Mouse (Mus musculus): ENCODE measurements at regions not wholly inside any gene's neighbourhood (a gene's known extent, or its start where the extent isn't known, plus 50 kb on each side); places are given as distances from the start of the nearest gene placed in this dataset.

DNA sequence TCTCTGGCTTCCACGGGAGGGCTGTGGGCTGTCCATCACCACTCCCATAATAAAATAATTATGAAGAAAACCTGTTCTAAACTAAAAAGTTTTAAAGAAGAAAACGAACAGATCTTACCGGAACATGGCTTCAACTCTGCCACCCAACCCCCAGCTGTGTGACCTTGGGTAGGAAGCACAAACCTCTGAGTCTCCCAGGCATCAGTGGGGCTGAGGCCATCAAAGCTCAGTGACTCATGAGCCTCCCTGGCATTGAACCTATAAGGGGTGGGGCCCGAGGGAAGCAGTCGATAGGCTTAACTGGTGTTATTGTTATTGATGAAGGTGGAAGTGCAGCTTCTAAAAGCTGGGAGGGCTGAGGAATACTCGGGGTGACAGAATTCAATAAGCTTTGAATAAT lies 83.1 kb upstream of the Zc3h12a start:
- Histone ChIP-seq H3K36me3 (no peaks in the 10 kb centered on the region), H3K9me3 (no peaks in the 10 kb centered on the region), H3K27me3 (ENCODE audit: insufficient read depth, poor library complexity, severe bottlenecking) (peaks cover 27% of the 10 kb centered on the region; the same call in 1 of the 2 replicates), H3K4me3 (no peak overlapping the region), H3K27ac (no peak overlapping the region), H3K4me1 (no peaks in the 10 kb centered on the region)
- WGBS, result 79% methylated on average over 6 of the region's 6 CpGs
- no peak for DNase-seq (ENCODE audit: low spot score)

- WGBS, result 70% methylated on average over 17 of the region's 17 CpGs
- Histone ChIP-seq H3K27me3 (ENCODE audit: insufficient read depth, poor library complexity, severe bottlenecking) (peaks cover 25% of the 10 kb centered on the region; the same call in 1 of the 2 replicates), H3K4me3 (no peak overlapping the region), H3K9me3 (no peaks in the 10 kb centered on the region), H3K27ac (no peak overlapping the region), H3K36me3 (no peaks in the 10 kb centered on the region), H3K4me1 (no peaks in the 10 kb centered on the region)
- DNase-seq (ENCODE audit: low spot score), result no peak
Observed at GRCm38 (mm10) chr4:125208136-125208915, 80.7 kb upstream of the Zc3h12a start.

DNA sequence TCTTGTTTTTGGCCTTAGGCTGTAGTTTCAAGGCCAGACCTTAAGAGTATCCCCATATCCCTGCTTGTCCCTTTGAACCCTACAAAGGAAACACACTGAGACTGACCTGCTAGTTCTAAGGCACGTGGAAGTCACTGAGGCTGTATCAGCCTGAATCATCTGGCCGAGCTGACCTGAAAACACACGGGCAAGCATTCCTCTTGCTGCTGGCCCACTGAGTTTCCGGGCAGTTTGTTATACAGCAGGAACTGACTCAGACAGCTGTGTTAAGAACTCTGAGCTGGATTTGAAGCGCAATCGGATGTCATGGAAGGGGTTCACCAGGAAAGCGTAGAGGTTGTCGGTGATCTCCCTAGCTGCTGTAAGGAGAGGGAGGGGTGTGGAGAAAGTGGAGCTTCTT lies 75.9 kb upstream of the Zc3h12a start:
- Histone ChIP-seq H3K9me3 (no peaks in the 10 kb centered on the region), H3K4me1 (no peaks in the 10 kb centered on the region), H3K36me3 (no peaks in the 10 kb centered on the region), H3K27me3 (ENCODE audit: insufficient read depth, poor library complexity, severe bottlenecking) (peaks cover 22% of the 10 kb centered on the region; the same call in 1 of the 2 replicates), H3K4me3 (no peak overlapping the region), H3K27ac (no peak overlapping the region)
- 70% methylated on average over 8 of the region's 8 CpGs for WGBS
- no peak for DNase-seq (ENCODE audit: low spot score)

GRCm38 (mm10) chr4:125201638-125202325 lies 74.1 kb upstream of the Zc3h12a start:
- no peaks in the 10 kb centered on the region for H3K9me3 ChIP-seq
- DNase-seq (ENCODE audit: low spot score), result no peak
- H3K4me1 ChIP-seq, result no peaks in the 10 kb centered on the region
- no peaks in the 10 kb centered on the region for H3K36me3 ChIP-seq
- H3K4me3 ChIP-seq, result no peak overlapping the region
- H3K27me3 ChIP-seq (ENCODE audit: insufficient read depth, poor library complexity, severe bottlenecking), result peaks cover 35% of the 10 kb centered on the region
- H3K27ac ChIP-seq, result no peak overlapping the region
- WGBS, result 80% methylated on average over 12 of the region's 12 CpGs

- Histone ChIP-seq H3K9me3 (no peaks in the 10 kb centered on the region), H3K36me3 (no peaks in the 10 kb centered on the region), H3K27me3 (ENCODE audit: insufficient read depth, poor library complexity, severe bottlenecking) (peaks cover 45% of the 10 kb centered on the region), H3K4me1 (no peaks in the 10 kb centered on the region), H3K27ac (no peak overlapping the region), H3K4me3 (no peak overlapping the region)
- 62% methylated on average over 5 of the region's 5 CpGs for WGBS
- DNase-seq (ENCODE audit: low spot score), result no peak
Observed at GRCm38 (mm10) chr4:125200762-125201161, 73.1 kb upstream of the Zc3h12a start.

GRCm38 (mm10) chr4:125199281-125199680 lies 71.6 kb upstream of the Zc3h12a start:
- H3K9me3 ChIP-seq, result no peaks in the 10 kb centered on the region
- H3K4me1 ChIP-seq, result no peaks in the 10 kb centered on the region
- H3K4me3 ChIP-seq, result no peak overlapping the region
- H3K27me3 ChIP-seq (ENCODE audit: insufficient read depth, poor library complexity, severe bottlenecking), result peaks cover 59% of the 10 kb centered on the region
- no peaks in the 10 kb centered on the region for H3K36me3 ChIP-seq
- 44% methylated on average over 5 of the region's 5 CpGs for WGBS
- H3K27ac ChIP-seq, result no peak overlapping the region
- no peak for DNase-seq (ENCODE audit: low spot score)

DNA sequence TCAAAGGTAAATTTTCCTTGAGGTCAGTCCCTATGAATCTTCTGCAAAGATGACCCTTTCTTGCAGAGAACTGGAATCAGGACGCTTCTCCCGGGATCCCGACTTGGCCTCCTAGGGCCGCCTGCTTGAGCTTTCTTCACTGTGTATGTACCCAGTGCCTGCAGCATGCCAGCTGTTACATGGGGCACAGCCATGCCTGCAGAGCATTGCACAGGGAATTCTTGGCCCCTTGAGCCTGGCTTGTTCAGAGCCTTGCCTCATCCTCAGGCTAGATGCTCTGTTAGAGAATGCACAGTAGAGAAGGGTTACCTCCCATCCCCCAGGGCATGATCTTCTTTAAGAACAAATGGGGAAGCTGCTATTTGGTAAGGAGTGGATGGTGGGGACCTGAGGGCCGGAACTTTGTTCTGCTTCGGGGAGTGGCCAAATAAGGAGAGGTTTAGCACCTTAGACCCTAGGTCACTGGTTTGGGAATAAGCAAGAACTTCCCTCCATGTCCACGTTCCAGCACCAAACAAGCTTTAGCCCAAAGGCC lies 68.3 kb upstream of the Zc3h12a start:
- Histone ChIP-seq H3K4me3 (no peak overlapping the region), H3K4me1 (peaks cover 1% of the 10 kb centered on the region; the same call in 1 of the 2 replicates), H3K27ac (no peak overlapping the region), H3K36me3 (no peaks in the 10 kb centered on the region), H3K9me3 (no peaks in the 10 kb centered on the region), H3K27me3 (ENCODE audit: insufficient read depth, poor library complexity, severe bottlenecking) (peaks cover 73% of the 10 kb centered on the region)
- DNase-seq (ENCODE audit: low spot score), result no peak
- 64% methylated on average over 7 of the region's 7 CpGs for WGBS

GRCm38 (mm10) chr4:125194722-125195380 lies 67.2 kb upstream of the Zc3h12a start:
- DNase-seq (ENCODE audit: low spot score), result no peak
- Histone ChIP-seq H3K4me1 (peaks cover 3% of the 10 kb centered on the region; the same call in 1 of the 2 replicates), H3K9me3 (no peaks in the 10 kb centered on the region), H3K27ac (no peak overlapping the region), H3K36me3 (no peaks in the 10 kb centered on the region), H3K27me3 (ENCODE audit: insufficient read depth, poor library complexity, severe bottlenecking) (peaks cover 67% of the 10 kb centered on the region), H3K4me3 (no peak overlapping the region)
- 54% methylated on average over 12 of the region's 12 CpGs for whole genome bisulfite sequencing

DNA sequence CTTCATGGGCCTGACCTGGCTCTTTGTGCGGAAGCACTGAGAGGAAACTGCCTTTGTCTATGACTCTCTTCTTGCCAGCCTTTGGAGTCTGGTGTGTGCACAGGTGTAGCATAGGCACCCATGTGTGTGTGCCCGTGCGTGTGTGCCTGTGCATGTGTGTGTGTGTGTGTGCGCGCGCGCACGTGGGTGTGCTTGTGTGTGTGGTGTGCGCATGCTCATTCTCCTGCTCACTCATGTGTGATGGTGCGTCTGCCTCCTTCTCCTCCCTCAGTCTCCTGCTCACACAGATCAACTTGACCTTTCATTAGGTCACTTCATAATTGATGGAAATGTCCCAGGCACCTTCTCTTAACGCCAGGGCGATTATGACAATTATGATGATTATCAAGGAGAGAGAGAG lies 66.7 kb upstream of the Zc3h12a start:
- peaks cover 68% of the 10 kb centered on the region for H3K27me3 ChIP-seq (ENCODE audit: insufficient read depth, poor library complexity, severe bottlenecking)
- H3K4me1 ChIP-seq, result peaks cover 3% of the 10 kb centered on the region; the same call in 1 of the 2 replicates
- no peaks in the 10 kb centered on the region for H3K36me3 ChIP-seq
- H3K9me3 ChIP-seq, result no peaks in the 10 kb centered on the region
- 79% methylated on average over 12 of the region's 12 CpGs for WGBS
- no peak overlapping the region for H3K4me3 ChIP-seq
- DNase-seq (ENCODE audit: low spot score), result no peak
- H3K27ac ChIP-seq, result no peak overlapping the region

DNA sequence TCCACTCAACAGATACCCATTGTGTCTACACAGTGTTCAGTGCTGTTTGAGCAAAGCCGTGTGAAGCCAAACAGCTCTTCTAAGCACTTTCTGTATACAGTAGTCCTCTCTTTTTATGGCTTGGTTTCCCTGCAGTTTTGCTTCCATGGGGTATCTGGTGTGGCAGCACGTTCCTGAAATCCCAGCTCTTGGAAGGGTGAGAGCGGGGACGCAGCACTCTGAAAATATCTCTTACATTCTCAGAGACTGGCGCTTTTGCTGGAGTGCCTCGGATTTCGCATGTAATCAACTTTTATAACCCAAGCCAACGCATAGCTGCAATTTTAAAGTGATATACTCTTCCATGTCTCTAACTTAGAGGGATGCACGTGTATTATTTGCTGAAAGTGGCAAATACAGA lies 64.0 kb upstream of the Zc3h12a start:
- 76% methylated on average over 9 of the region's 9 CpGs for WGBS
- H3K4me1 ChIP-seq, result peaks cover 3% of the 10 kb centered on the region; the same call in 1 of the 2 replicates
- peaks cover 55% of the 10 kb centered on the region for H3K27me3 ChIP-seq (ENCODE audit: insufficient read depth, poor library complexity, severe bottlenecking)
- H3K36me3 ChIP-seq, result no peaks in the 10 kb centered on the region
- no peaks in the 10 kb centered on the region for H3K9me3 ChIP-seq
- no peak overlapping the region for H3K27ac ChIP-seq
- no peak overlapping the region for H3K4me3 ChIP-seq
- DNase-seq (ENCODE audit: low spot score), result no peak

DNA sequence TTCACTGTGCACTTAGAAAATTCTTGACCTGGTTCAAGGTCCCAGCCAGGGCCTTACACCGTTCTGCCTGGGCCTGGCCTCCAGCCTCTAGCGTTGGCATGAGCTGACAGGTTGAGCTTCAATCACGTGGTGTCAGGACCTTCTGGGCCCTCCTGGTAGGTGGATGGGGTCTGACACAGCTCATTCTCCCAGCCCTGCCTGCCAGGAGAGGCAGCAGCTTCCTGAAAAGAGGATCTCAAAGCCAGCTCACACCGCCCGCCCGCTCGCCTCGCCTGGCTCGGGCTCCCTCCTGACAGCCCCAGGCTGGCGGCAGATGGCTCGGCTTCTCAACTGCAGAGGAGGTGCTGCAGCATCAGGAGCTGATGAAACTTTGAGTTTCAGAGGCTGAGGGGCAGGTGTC lies 63.4 kb upstream of the Zc3h12a start:
- no peaks in the 10 kb centered on the region for H3K9me3 ChIP-seq
- no peak overlapping the region for H3K27ac ChIP-seq
- no peak for DNase-seq (ENCODE audit: low spot score)
- H3K27me3 ChIP-seq (ENCODE audit: insufficient read depth, poor library complexity, severe bottlenecking), result peaks cover 48% of the 10 kb centered on the region
- H3K4me1 ChIP-seq, result peaks cover 3% of the 10 kb centered on the region; the same call in 1 of the 2 replicates
- no peak overlapping the region for H3K4me3 ChIP-seq
- WGBS, result 13% methylated on average over 11 of the region's 11 CpGs
- H3K36me3 ChIP-seq, result no peaks in the 10 kb centered on the region

GRCm38 (mm10) chr4:125189971-125190370 lies 62.3 kb upstream of the Zc3h12a start:
- no peak overlapping the region for H3K4me3 ChIP-seq
- no peaks in the 10 kb centered on the region for H3K36me3 ChIP-seq
- H3K4me1 ChIP-seq, result peaks cover 3% of the 10 kb centered on the region; the same call in 1 of the 2 replicates
- H3K9me3 ChIP-seq, result no peaks in the 10 kb centered on the region
- peaks cover 38% of the 10 kb centered on the region for H3K27me3 ChIP-seq (ENCODE audit: insufficient read depth, poor library complexity, severe bottlenecking)
- no peak overlapping the region for H3K27ac ChIP-seq
- DNase-seq (ENCODE audit: low spot score), result no peak

DNA sequence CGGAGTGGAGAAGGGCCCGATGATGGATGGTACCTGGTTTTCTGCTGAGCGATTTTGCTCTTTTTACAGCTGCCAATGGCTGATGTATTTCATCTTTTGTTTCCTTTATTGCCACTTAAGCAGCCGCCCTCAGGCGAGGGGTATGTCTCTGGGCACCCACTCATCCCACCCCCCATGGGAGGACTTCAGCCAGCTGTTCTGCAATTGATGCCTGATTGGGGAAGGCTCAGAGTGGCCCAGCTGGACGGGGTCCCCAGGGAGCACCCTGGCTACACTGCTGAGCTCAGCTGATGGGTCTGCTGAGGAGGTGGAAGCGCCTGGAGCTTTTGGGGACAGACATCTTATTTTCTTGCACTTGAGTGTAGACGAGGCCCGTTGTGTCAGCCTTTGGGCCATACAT lies 58.6 kb upstream of the Zc3h12a start:
- WGBS, result 70% methylated on average over 9 of the region's 9 CpGs
- Histone ChIP-seq H3K27me3 (ENCODE audit: insufficient read depth, poor library complexity, severe bottlenecking) (peaks cover 20% of the 10 kb centered on the region; the same call in 1 of the 2 replicates), H3K4me3 (no peak overlapping the region), H3K27ac (no peak overlapping the region), H3K9me3 (no peaks in the 10 kb centered on the region), H3K36me3 (no peaks in the 10 kb centered on the region), H3K4me1 (peaks cover 3% of the 10 kb centered on the region; the same call in 1 of the 2 replicates)
- DNase-seq (ENCODE audit: low spot score), result no peak

All from heart, embryonic 10.5 days (tissue).